Mouse (Mus musculus): ENCODE results near the gene Rbbp6. TPM values are rescaled to one million over a fixed set of nuclear protein-coding genes. Genes with fewer than 3 reads are reported as not detected.

The Rbbp6 gene
- polyA plus RNA-seq, 1 experiment from 2014 or later, result 34.0 TPM

- H3K4me1 ChIP-seq, result peaks cover 10% of the 10 kb centered on the region
- H3K27me3 ChIP-seq, result peaks cover 5% of the 10 kb centered on the region
- H3K36me3 ChIP-seq, result no peaks in the 10 kb centered on the region
- peak overlapping the region; percentile 45 for H3K4me3 ChIP-seq
- peaks cover 10% of the 10 kb centered on the region for H3K9me3 ChIP-seq
- H3K27ac ChIP-seq, result no peak overlapping the region; the same call in 1 of the 2 replicates
- 22% methylated on average over 13 of the region's 13 CpGs for WGBS
- ATAC-seq (ENCODE audit: low FRiP score, low read depth), result no peak
- peak overlapping the region; percentile 57; the same call in 1 of the 2 replicates for H3K9ac ChIP-seq
- peak overlapping the region; percentile 86 for H3K4me2 ChIP-seq (replicated peaks)
These were observed 64.8 kb downstream of the Rbbp6 start for GRCm38 (mm10) chr7:123030295-123030694.

GRCm38 (mm10) chr7:123030709-123031181 lies 65.3 kb downstream of the Rbbp6 start:
- peak overlapping the region; percentile 45 for H3K4me3 ChIP-seq
- peak overlapping the region; percentile 57; the same call in 1 of the 2 replicates for H3K9ac ChIP-seq
- ATAC-seq (ENCODE audit: low FRiP score, low read depth), result peak; percentile 81
- peak overlapping the region; percentile 86 for H3K4me2 ChIP-seq (replicated peaks)
- WGBS, result under 1% methylated on average over 21 of the region's 21 CpGs
- H3K27me3 ChIP-seq, result peaks cover 5% of the 10 kb centered on the region
- H3K36me3 ChIP-seq, result no peaks in the 10 kb centered on the region
- H3K9me3 ChIP-seq, result peaks cover 10% of the 10 kb centered on the region
- peaks cover 10% of the 10 kb centered on the region for H3K4me1 ChIP-seq
- H3K27ac ChIP-seq, result peak overlapping the region; percentile 58; the same call in 1 of the 2 replicates

DNA sequence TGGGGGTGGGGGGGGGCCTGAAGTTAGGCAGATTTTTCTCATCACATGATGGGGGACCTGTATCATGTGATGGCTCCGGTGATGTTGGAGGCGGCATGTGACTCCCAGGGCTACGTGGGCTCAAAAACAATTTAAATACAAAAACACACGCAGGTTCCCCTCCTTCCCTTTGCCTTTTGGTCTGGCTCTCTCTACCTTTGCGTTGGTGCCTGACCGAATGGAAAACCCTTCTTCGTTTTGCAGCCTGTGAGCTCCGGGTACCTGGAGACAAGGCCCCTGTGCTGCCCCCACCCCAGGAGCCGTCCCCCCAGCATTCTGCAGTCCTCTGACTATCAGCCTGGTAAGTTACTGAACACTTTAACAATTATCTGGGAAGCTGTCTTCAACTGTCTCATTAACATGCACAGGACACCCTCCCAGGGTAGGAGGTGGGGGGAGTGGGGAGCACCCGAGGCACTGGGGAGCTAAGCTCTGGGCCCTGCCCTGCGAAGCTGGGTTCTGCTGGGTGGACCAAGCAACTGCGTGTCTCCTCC lies 65.8 kb downstream of the Rbbp6 start:
- Histone ChIP-seq H3K36me3 (no peaks in the 10 kb centered on the region), H3K4me1 (peaks cover 10% of the 10 kb centered on the region), H3K9me3 (peaks cover 10% of the 10 kb centered on the region), H3K27me3 (peaks cover 5% of the 10 kb centered on the region; the same call in 1 of the 2 replicates), H3K4me2 (replicated peaks) (peak overlapping the region; percentile 86), H3K4me3 (peak overlapping the region; percentile 45), H3K27ac (0 out of 2 replicates have a peak overlapping the region, but pooled peaks have one; percentile 6), H3K9ac (peak overlapping the region; percentile 56)
- ATAC-seq (ENCODE audit: low FRiP score, low read depth), result peak; percentile 71
- WGBS, result 3% methylated on average over 12 of the region's 12 CpGs

DNA sequence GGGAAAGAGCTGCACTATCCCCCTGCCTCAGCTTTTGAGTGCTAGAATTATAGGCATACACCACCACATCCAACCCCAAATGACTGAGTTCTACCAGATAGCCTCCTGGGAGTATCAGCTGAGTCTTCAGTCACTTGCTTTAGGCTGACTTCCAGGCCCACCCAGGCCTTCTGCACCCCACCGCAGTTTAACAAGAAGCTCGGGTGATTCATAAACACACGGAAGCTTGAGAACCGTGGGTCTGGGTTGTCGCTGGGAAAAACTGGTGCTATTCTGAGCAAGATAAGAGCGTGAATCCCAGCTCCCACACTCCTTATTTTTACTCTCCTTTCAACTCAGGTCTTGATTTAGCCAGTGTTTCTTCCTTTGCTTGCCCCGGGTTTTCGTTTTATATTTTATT lies 69.8 kb downstream of the Rbbp6 start:
- Histone ChIP-seq H3K4me2 (replicated peaks) (no peak overlapping the region), H3K9ac (no peak overlapping the region), H3K36me3 (no peaks in the 10 kb centered on the region), H3K4me3 (no peak overlapping the region), H3K27me3 (no peaks in the 10 kb centered on the region), H3K4me1 (peaks cover 10% of the 10 kb centered on the region), H3K9me3 (no peaks in the 10 kb centered on the region), H3K27ac (no peak overlapping the region)
- WGBS, result 83% methylated on average over 8 of the region's 8 CpGs
- ATAC-seq (ENCODE audit: low FRiP score, low read depth), result no peak

DNA sequence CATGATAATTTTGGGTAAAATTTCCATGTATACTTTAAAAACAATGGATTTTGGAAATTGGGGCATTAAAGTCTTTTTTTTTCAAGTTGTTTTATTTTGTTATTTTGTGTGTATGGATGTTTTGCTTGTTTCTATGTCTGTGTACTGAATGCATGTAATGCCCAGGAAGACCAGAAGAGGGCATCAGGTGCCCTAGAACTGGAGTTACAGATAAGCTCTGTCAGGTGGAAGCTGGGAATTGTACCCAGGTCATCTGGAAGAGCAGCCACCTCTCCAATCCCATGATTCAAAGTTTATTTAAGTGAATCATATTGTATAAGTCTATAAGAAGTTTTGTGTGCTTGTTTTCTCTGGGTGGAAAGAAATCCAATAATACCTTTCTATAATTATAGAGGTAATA lies 73.8 kb downstream of the Rbbp6 start:
- Histone ChIP-seq H3K9me3 (no peaks in the 10 kb centered on the region; the same call in 1 of the 2 replicates), H3K4me2 (replicated peaks) (no peak overlapping the region), H3K9ac (no peak overlapping the region), H3K36me3 (no peaks in the 10 kb centered on the region), H3K27me3 (no peaks in the 10 kb centered on the region), H3K27ac (no peak overlapping the region), H3K4me3 (no peak overlapping the region), H3K4me1 (no peaks in the 10 kb centered on the region)
- ATAC-seq (ENCODE audit: low FRiP score, low read depth), result no peak

GRCm38 (mm10) chr7:123045146-123045545 lies 79.7 kb downstream of the Rbbp6 start:
- H3K9ac ChIP-seq, result no peak overlapping the region
- H3K4me2 ChIP-seq (replicated peaks), result no peak overlapping the region
- ATAC-seq (ENCODE audit: low FRiP score, low read depth), result no peak
- 96% methylated on average over 3 of the region's 3 CpGs for WGBS
- no peaks in the 10 kb centered on the region for H3K36me3 ChIP-seq
- H3K9me3 ChIP-seq, result peaks cover 4% of the 10 kb centered on the region
- H3K27me3 ChIP-seq, result no peaks in the 10 kb centered on the region
- H3K4me3 ChIP-seq, result no peak overlapping the region
- H3K4me1 ChIP-seq, result 0 out of 2 replicates have a peak, but pooled peaks cover 3% of the 10 kb centered on the region
- no peak overlapping the region for H3K27ac ChIP-seq

DNA sequence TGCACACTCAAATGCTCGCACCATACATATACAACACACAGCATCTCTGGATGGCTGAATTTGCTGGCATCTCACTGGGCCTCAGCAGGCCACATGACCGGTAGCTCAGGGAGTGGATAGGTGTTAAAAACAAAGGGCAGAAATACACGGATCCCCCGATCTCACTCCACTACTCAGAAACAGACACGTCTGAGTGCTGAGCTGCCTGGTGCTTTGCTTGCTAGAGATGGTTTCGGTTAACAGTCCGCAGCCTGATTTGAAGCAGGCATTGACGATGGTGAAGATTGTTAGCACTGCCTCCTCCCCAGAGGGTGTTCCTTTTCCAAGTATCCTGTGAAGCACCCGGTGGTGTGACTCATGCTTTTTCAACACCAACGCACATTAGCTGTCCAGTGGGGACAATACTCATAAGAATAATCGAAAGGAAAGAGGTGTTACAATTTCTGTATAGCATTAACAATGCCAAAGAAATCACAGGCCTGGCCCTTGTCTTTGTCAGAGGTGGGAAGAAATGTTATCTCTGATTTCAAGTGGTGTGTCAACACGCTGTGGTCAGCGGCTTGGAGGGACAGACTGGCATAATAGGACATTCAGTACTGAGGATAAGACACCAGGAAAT lies 81.1 kb downstream of the Rbbp6 start:
- Histone ChIP-seq H3K4me3 (no peak overlapping the region), H3K4me2 (replicated peaks) (no peak overlapping the region), H3K27me3 (no peaks in the 10 kb centered on the region), H3K27ac (no peak overlapping the region), H3K9ac (no peak overlapping the region), H3K36me3 (no peaks in the 10 kb centered on the region), H3K9me3 (peaks cover 4% of the 10 kb centered on the region), H3K4me1 (0 out of 2 replicates have a peak, but pooled peaks cover 3% of the 10 kb centered on the region)
- WGBS, result 69% methylated on average over 13 of the region's 13 CpGs
- ATAC-seq (ENCODE audit: low FRiP score, low read depth), result no peak

Other genes with a start within 250 kb of the Rbbp6 start
- gene Tnrc6a, start 158.2 kb downstream of the Rbbp6 start, polyA plus RNA-seq (2015; fragmentation: Nextera tagmentation; extraction: Ambion mirVana), result 60.9 and 63.3 TPM in 2 replicates
- 0.37 and 0.50 TPM in 2 replicates for gene Slc5a11, start 249.1 kb downstream of the Rbbp6 start, polyA plus RNA-seq (2015; fragmentation: Nextera tagmentation; extraction: Ambion mirVana)